Mouse (Mus musculus): ENCODE measurements around the gene Hcfc2. TPM values are rescaled to one million over a fixed set of nuclear protein-coding genes. Genes with fewer than 3 reads are reported as not detected.

Gene Hcfc2
- 10 to 100 TPM; 40.1 to 62.4 (median 51.7) TPM for total RNA-seq (2022)

GRCm38 (mm10) chr10:82695956-82696355 is at the start of gene Hcfc2:
Gene Hcfc2 (plus strand): TSS chr10:82696160.
- no peak for DNase-seq (ENCODE audit: low spot score in 2 of 2)

GRCm38 (mm10) chr10:82647205-82647811 is 48.7 kb upstream of the Hcfc2 start:
- no peak for DNase-seq (ENCODE audit: low spot score in 2 of 2)

DNA sequence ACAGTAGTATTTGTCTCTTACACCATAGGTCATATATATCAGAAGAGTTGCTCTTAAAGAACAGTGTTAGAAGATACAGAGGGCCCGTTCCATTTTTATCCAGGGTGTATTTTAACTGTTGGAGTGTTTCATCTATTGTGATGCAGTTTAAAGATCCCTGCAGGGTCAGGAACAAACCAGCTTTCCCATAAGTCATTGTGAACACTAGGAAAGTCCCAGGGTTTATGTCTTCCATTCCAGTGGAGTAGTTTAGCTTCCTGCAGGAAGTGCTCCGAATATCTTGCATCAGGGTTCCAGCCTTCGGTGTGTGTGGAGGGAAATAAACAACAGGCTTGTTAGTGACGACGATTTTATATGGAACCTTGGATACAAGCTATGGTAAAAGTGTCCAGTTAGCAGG is 44.7 kb upstream of the Hcfc2 start:
- no peak for DNase-seq (ENCODE audit: low spot score in 2 of 2)

GRCm38 (mm10) chr10:82652625-82653024 is 43.3 kb upstream of the Hcfc2 start:
- DNase-seq (ENCODE audit: low spot score in 2 of 2) = no peak

- DNase-seq (ENCODE audit: low spot score in 2 of 2) = no peak
Observed at GRCm38 (mm10) chr10:82654581-82654980, 41.4 kb upstream of the Hcfc2 start.

DNA sequence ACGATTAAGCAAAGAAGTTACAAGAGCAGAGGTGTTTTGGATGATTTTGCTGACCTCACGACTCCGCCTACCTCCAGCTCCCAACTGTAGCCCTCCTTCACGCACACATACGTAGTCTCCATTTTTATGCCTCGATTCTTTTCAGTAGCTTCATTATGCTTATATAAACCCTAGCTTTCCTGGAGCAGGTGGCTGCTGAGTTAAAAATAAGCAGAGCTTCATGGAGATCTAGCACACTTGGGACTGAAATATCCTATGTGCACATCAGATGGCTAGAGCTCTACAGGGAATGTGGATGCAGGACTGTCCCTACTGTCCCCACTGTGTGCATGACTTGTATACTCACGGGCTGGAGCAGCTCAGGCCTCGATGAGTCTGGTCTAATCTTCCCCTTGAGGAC is 34.1 kb upstream of the Hcfc2 start:
- peak; percentile 41 to 52 for DNase-seq (ENCODE audit: low spot score in 2 of 2)

GRCm38 (mm10) chr10:82662267-82662990 is 33.5 kb upstream of the Hcfc2 start:
- DNase-seq (ENCODE audit: low spot score in 2 of 2) = peak; percentile 75 to 80

GRCm38 (mm10) chr10:82663289-82663688 is 32.7 kb upstream of the Hcfc2 start:
- no peak for DNase-seq (ENCODE audit: low spot score in 2 of 2)

DNA sequence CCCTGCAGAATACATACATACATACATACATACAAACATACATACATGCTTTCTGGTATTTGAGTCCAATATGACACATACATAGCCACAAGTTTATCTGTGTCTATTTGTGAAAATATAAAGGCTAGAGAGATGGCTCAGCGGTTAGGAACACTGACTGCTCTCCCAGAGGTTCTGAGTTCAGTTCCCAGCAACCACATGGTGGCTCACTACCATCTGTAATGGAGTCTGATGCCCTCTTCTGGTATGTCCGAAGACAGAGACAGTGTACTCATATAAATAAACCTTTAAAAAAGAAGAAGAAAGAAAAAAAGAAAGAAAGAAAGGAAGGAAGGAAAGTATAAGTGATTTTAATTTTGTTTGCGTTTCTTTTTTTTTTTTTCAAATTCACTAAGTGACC is 30.0 kb upstream of the Hcfc2 start:
- DNase-seq (ENCODE audit: low spot score in 2 of 2) = no peak

DNA sequence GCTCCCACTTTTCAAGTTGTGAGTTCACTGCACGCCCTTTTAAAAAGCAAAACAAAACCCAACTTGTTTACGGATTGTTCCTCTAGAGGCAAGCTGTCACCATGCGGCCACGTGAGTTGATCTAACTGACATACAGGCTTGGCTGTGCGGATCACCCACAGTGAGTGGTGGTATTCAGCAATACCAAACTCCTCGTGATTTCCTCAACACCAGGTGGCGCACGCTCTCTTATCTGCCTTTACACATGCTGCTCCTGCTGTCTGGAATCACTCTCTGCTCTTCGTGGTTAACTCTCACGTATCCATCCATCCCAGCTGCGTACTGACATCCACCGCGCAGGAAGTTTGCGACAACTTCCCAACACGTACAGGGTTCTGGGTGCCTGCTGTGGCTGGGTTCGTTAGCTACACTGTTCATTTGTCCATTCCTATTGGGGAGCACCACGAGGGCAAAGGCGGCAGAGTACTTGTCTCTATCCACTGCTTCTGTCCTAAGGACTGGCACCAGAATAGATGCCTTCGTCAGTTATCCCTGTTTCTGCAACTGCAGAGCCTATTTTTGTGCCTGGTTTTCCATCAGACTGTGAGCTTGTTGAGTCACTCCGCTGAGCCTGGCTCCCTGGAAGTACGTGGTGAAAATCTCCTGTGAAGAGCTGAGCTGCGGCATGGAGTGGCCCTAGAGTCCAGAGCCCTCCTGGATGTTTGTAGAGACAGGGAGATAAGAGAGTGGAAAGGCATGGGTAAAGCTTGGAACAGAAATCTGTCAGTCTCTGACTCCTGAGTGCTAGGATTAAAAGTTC is 29.3 kb upstream of the Hcfc2 start:
- peak; percentile 85 to 92 for DNase-seq (ENCODE audit: low spot score in 2 of 2)

- no peak for DNase-seq (ENCODE audit: low spot score in 2 of 2)
Observed at GRCm38 (mm10) chr10:82670205-82670604, 25.8 kb upstream of the Hcfc2 start.

GRCm38 (mm10) chr10:82676949-82677348 is 19.0 kb upstream of the Hcfc2 start:
- peak; percentile 57 to 76 for DNase-seq (ENCODE audit: low spot score in 2 of 2)

- DNase-seq (ENCODE audit: low spot score in 2 of 2) = peak; percentile 79 to 84
Observed at GRCm38 (mm10) chr10:82680769-82681168, 15.2 kb upstream of the Hcfc2 start.

DNA sequence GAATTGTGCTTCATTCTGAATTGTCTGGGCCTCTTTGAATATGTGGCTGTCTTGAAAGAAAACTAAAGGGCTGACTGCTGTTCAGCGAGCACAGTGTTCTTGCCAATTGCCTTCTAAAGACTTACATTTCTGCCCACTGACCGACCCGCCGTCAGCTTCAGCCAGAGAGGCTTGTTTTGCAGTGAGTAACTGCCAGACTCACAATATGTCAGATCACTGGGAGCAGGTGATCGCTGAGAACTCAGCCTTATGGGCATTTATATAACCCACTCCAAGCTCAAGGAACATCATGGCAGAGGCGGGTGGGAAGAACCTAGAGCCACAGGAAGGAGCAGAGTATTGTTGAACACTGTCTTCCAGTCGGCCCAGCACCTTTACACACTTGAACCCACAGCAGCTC is 14.3 kb upstream of the Hcfc2 start:
- peak; percentile 42 to 56 for DNase-seq (ENCODE audit: low spot score in 2 of 2)

GRCm38 (mm10) chr10:82685440-82685839 is 10.5 kb upstream of the Hcfc2 start:
- no peak for DNase-seq (ENCODE audit: low spot score in 2 of 2)

DNA sequence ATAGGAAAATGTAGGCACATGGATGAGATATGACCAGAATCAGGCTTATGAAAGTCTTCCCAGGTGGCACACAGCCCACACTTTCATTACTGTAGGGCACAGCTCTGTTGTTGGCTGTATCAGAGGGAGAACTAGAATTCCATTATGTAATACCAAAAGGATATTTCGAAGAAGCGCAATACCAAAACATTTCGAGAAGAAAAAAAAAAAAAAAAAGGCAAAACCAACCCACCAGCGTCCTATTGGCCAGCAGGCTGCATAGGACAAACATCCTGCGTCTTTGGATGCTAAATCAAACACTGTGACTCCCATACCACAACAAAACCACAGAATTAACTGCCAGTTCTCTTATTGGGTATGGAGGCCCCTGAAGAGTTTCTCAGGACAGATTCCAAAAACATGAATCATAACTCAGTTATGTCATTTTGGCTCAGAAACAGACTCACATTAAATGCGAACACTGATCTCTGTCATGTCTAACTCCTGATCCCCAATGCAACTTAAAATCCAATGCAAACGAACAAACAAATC is 6.2 kb upstream of the Hcfc2 start:
- DNase-seq (ENCODE audit: low spot score in 2 of 2) = peak in 1 of 2 experiments; percentile 58

DNA sequence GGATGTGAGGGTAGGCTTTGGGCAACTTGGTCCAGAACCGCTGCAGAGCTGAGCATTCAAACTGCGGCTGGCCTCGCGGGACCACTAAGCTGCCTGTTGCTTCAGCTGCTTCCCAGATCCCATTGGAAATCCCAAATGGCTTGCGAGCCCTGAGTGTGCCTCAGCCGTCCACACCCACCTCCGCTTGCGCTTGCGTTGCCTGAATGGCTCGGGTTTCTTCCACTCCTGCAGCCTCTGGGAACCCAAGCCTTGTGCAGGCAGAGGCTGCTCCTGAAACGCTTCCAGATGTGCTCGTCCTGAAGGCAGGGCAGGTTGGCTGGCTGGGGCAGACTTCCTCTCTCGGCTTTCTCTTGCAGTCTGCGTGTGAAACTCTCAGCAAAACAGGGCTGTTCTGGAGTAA is 5.5 kb upstream of the Hcfc2 start, which contains the start of gene Glt8d2:
Glt8d2 (minus strand) TSS at position 157 of the 400 bp plus-strand sequence.
- DNase-seq (ENCODE audit: low spot score in 2 of 2) = peak in 1 of 2 experiments; percentile 41

DNA sequence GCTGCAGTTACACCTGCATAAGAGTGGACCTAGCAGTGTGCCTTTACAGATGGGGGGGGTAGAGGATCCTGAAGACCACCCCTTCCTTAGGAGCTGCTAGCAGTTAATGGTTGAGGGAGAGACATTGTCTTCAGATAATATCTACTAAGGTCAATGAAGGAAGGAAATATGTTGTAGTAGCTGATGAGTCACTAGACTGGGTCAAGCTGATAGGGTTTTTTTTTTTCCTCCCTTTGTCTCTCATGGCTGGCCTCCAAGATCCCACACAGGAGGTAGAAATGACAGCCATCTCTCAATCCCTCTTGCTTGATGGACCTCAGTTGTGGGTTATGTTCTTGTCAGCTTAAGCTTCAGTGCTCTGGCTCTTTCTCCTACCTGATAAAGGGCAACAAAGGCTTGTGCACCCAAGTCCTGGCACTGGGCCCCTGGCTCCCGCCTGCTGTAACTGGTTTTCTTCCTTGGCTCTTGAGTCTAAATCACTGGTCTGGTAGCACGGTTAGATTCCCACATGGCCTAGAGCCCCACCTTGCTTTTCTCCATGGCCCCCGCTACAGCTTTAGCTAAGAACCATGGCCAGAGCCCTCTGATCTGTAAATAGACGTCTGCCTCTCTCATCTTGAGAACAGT is 606 bp downstream of the Hcfc2 start:
- no peak for DNase-seq (ENCODE audit: low spot score in 2 of 2)

DNA sequence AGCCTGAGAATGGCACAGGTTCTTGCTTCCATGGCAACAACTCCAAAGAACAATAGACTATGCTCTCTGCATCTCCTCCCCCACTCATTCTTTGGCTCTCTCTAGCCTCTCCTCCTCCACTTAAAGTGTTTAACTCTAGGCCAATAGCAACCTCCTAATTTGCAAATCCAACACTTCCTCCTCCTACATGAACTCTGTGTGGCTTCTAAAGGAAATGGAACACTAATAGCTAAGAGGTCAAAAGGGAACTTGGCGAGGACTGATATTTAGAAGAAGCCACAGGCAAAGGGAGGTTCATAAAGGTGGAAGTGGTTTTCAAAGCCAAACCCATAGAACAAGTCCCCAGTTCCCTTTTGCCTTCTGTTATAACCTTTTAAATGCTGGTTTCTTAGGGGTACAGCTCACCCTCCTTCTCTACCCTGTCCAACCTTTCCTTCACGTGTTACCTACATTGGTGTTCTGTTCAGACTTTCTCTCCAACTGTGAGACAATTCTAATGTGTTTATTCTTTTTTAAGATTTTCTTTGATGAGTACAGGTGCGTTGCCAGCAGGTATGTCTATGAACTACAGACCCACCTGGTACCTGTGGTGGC is 1.4 kb downstream of the Hcfc2 start:
- no peak for DNase-seq (ENCODE audit: low spot score in 2 of 2)

GRCm38 (mm10) chr10:82698712-82699261 is 2.8 kb downstream of the Hcfc2 start:
- peak; percentile 79 to 81 for DNase-seq (ENCODE audit: low spot score in 2 of 2)
